Mouse (Mus musculus) G1E-ER4 (cell line): ENCODE results near the gene Mbd4. TPM values are rescaled to one million over a fixed set of nuclear protein-coding genes. Genes with fewer than 3 reads are reported as not detected.
A peak's percentile ranks its signal among the peaks of the same experiment; 100 is the strongest.

Experiments
- GATA1 ChIP-seq: IDR thresholded peaks from one replicate; pipeline ENCODE4 v1.8.0; 2012; ENCODE audit warnings: low read length, inconsistent platforms
- polyA plus RNA-seq: library from polyadenylated mRNA; stranded (reverse); fragments of >175 nt; gene quantifications from 2 replicates; pipeline ENCODE4 v1.2.3, GENCODE M21; 2012

The Mbd4 gene
- polyA plus RNA-seq, 1 experiment: 1.1 TPM

DNA sequence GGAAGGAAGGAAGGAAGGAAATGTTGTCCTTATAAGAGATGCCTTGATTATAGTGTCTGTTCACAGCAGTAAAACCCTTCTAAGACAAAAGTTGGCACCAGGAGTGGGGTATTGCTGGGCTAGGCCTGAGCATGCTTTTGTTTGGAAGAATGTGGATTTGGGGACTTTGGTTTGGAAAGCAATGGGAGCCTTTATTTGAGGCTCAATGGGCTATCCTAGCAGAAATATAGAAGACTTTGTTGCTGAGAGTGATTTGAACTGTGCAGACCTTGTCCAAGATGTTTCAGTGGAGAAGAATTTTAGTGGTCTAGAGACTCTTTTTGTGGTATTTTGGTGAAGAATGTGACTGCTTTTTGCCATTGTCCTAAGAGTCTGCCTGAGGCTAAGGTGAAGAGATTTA is 19.3 kb downstream of the Mbd4 start:
- no peak for TF ChIP-seq GATA1

DNA sequence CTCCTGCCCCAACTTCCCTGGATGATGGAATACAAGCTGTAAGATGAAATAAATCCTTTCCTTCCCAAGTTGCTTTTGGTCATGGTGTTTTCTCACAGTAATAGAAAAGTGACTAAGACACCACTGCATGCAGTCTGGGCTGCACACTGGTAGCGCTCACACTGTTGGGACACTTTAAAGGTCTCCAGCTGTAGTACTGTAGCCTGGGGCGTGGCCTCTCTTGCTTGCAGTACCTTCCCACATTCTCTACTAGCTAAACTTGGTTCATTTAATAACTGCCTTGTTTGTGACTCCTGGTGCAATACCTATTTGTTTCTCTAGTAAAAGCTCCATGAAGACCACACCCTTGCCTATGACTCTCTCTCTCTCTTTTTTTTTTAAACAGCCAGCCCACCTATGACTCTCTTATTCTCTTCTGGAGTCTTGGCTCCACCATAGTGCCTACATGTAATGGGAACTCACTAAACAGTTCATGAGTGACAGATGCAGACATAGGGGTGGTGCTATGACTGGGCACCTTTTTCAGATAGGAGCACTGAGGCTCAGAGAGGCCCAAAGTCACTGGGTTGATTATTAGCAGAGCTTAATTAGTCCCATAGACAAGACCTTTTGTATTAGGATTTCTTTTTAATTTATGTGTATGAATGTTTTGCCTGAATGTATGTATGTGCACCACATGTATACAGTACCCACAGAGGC is 20.9 kb downstream of the Mbd4 start:
- TF ChIP-seq GATA1: no peak

- TF ChIP-seq GATA1: no peak
Measured at GRCm38 (mm10) chr6:115830779-115831601, 22.2 kb downstream of the Mbd4 start.

GRCm38 (mm10) chr6:115821216-115821993 is 31.8 kb downstream of the Mbd4 start:
- no peak for TF ChIP-seq GATA1

- no peak for TF ChIP-seq GATA1
Measured at GRCm38 (mm10) chr6:115818129-115818528, 35.0 kb downstream of the Mbd4 start.

- TF ChIP-seq GATA1: no peak
Measured at GRCm38 (mm10) chr6:115815041-115815440, 38.1 kb downstream of the Mbd4 start.

DNA sequence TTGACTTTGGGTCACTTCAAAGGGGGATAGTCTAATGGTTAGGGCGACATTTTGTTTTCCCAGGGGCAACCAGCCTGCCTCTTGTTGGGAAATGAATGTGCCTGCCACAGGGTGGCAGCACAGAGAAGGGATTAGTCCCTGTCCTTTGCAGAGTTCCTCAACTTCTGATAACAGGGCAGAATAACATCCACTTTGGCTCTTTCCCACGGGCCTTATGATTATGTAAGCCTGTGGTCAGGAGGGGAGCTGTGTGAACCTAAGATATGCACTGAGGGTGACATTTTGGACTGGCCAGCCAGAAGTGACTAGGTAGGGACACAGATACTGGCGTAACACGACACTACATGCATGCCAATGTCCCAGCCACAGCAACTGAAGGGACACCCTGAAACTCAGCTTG is 39.1 kb downstream of the Mbd4 start:
- peak; percentile 24 for TF ChIP-seq GATA1

GRCm38 (mm10) chr6:115811606-115812005 is 41.6 kb downstream of the Mbd4 start:
- no peak for TF ChIP-seq GATA1

- no peak for TF ChIP-seq GATA1
Measured at GRCm38 (mm10) chr6:115808488-115809231, 44.5 kb downstream of the Mbd4 start, which contains the start of gene Rpl32. TSS of gene Rpl32 (minus strand) at chr6:115808747.

DNA sequence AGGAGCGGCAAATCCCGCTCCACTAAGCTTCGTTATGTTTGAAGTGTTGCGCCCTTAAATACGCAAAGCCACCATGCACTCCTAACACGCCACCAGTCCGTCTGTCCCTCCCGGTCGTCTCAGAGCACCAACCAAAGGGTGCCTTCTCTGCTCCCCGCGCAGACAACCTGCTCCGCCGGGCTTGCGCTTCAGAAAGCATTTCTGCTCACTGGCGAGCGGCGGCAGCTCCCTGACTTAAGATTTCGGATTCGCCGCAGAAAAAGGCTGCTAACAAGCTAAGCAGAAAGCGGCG is 45.0 kb downstream of the Mbd4 start:
- no peak for TF ChIP-seq GATA1

DNA sequence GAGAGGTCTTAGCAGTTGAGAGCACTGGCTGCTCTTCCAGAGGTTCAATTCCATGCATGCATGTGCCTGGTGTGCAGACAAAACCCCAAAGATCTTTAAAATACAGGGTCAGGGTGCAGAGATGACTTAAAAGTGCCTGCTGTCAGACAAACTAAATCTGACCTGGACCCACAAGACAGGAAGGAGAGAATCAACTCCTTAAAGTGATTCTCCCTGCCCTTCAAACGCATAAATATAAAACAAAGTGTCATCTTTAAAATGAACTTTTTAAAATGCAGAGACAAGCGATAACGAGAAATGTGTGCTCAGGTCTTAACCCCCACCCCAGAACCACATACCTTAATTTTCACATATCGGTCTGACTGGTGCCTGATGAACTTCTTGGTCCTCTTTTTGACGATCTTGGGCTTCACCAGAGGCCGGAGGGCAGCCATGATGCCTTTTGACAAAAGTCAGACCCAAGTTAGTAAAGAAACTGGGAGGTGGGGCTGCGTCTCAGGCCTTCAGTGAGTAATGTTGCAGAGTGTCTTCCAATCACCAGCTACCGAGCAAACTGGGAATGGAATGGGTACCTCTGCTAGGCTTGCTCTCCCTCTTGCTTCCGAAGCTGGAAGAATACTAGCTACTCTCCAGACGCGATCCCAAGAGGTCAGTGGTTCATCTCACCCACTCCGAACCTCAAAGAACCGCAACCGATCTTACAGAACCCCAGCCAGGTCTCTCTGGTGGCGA is 45.5 kb downstream of the Mbd4 start:
- no peak for TF ChIP-seq GATA1

DNA sequence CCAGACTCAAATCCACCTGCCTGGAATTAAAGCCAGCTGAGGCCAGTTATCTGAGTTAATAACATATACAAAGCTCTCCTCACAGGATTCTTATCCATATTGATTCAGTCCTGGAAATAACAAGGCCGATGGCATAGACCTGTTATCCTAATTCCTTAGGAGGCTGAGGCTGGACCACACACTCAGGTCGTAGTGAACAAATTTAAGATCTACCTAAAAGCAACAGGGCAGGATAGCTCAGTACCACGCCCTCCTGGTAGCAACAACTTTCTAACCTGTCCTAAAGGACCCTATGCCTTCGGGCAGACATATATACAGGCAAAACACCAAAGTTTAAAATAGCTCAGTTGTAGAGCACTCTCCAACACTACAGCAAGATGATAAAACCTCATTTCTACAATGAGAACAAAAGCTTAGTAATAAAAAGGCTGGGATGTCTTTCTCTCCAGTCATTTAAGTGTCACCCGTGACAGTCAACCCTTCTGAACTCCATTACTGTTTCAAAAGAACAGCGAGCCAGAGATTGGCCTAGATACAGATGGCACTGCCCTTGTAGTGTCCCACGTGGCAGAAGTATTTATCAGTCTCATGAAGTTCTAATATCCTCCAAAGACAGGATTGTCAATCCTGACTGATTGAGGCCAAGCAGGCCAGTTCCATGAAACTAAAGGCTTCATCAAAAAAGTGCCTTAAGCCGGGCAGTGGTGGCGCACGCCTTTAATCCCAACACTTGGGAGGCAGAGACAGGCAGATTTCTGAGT is 48.6 kb downstream of the Mbd4 start:
- TF ChIP-seq GATA1: no peak

GRCm38 (mm10) chr6:115803541-115804382 is 49.4 kb downstream of the Mbd4 start:
- TF ChIP-seq GATA1: no peak

DNA sequence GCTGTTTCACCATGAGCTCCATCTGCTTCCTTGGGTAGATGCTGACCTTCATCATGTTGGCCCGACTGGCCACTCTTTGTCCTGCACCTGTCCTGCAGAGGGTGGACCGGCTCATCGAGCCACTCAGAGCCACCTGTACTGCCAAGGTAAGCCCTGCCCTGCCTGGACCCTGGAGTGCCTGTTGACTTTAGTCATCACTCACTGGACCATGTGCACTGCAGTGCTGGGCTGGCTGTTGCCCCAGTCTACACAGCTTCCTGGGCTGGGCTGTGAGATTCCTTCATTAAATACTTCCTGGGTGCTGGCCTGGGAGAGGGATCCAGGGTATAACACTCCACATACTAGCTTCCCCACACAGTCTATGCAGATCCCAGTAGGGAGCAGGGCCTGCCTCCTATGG is 51.4 kb downstream of the Mbd4 start:
- no peak for TF ChIP-seq GATA1
